Mouse (Mus musculus) pancreas, adult 10 weeks (tissue): ENCODE measurements around the gene Ube2d3. TPM values are rescaled to one million over a fixed set of nuclear protein-coding genes. Genes with fewer than 3 reads are reported as not detected.

ENCODE experiments used
- polyA plus RNA-seq: library from polyadenylated mRNA; stranded (reverse); fragments of 350-450 nt; fragmentation: Illumina TruSeq; extraction: RNeasy Lipid Tissue Mini Kit (QIAGEN cat#74804); gene quantifications from one replicate; pipeline ENCODE4 v1.2.3, GENCODE M21; 2015; ENCODE audit warnings: low read depth, low replicate concordance; ENCODE audit not compliant: insufficient read depth

The Ube2d3 gene
- 40.4 TPM for polyA plus RNA-seq

GRCm38 (mm10) chr3:135437758-135438495, at the start of gene Ube2d3:
Gene Ube2d3 (plus strand): TSS chr3:135438149.

GRCm38 (mm10) chr3:135423608-135424212, 14.2 kb upstream of the Ube2d3 start, which contains the start of gene Cisd2:
Gene Cisd2 (minus strand): TSS chr3:135423925.

DNA sequence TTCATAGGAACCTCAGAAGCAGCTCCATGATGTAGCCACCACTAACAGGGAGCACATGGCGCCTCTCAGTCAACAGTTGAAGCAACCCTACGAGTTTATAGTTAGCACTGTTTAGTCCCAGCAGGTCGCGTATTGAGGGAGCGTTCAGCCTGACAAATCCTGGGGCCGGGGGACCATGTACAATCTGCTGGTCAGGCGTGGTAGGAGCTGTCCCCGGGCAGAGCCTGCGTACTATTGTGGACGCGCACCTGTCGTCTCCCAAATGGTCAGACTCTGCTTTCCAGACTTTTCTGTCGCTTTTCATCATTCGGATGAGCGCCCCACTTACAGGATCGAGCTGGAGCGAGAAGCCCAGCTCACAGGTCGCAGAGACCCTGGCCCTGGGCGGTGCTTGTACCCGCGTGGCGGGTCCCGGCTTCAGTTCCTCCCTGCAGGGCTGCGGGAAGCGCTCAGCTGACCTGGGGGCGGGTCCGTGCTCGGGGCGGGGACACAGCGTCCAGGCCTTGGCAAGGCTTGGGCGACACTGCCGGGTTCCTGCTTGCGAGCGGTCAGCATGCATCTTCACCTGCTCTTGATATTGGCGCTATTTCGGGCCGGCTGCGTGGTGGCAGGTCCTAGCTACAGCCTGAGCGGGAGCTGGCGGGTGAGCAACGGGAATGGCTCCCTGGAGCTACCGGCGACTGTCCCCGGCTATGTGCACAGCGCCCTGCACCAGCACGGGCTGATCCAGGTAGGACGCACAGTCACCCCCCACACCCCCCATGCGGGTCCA, 47.4 kb downstream of the Ube2d3 start, which contains the start of gene Manba:
Gene Manba, plus strand, starts transcription at position 484 of the 772 bp plus-strand sequence.

Other genes starting within 250 kb of the Ube2d3 start
- gene Cenpe, start 225.6 kb upstream of the Ube2d3 start, polyA plus RNA-seq, result 0.17 TPM
- 1.5 TPM for gene Bdh2, start 156.9 kb upstream of the Ube2d3 start, polyA plus RNA-seq
- 0.85 TPM for gene Slc9b2, start 130.4 kb upstream of the Ube2d3 start, polyA plus RNA-seq
- not detected for gene Slc9b1, start 90.1 kb upstream of the Ube2d3 start, polyA plus RNA-seq
- gene Cisd2, start 14.2 kb upstream of the Ube2d3 start, polyA plus RNA-seq, result 7.0 TPM
- gene Manba, start 47.5 kb downstream of the Ube2d3 start, polyA plus RNA-seq, result 6.2 TPM